In the genomic region with DNA sequence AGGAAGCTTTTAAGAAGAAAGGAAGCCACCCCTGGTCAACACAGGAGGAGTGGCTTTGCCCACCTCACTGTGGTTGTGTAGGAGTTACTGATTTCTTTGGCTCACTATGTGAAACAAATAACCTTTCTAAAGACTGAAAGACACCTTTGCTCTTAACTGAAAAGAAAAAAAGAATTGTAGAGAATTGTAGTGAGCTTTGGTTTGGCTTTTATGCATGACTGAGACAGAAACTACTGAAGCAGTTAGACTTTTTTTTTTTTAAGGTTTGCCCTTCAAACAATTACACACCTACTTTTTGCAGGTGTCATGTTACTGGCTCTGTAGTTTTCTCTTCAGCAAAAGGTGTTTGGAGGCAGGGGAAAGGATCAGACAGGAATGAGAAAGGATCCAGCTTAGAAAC, we compare ENCODE assay signal across 28 mouse cellular contexts. TPM values are rescaled to one million over a fixed set of nuclear protein-coding genes. Genes with fewer than 3 reads are reported as not detected.
DNase-seq lines count a peak whose midpoint lies in the region; ATAC-seq and TF ChIP-seq lines count a peak whose summit lies in the region.
"Had no signal": no experiment of that assay in that cellular context is flagged by ENCODE, and none has a peak within 500 bp of the region (broad histone marks: within the 10 kb centered on the region; RNA-seq: fewer than 3 reads in every experiment).

No protein-coding gene starts in this region.

- TF ChIP-seq CTCF in kidney, adult 2 months (conservative IDR thresholded peaks at IDR 0.05; ENCODE audit: insufficient read depth, insufficient read length, low read depth, low read length) = no peak
- TF ChIP-seq CTCF in intestine, postnatal 0 days (IDR thresholded peaks at IDR 0.05; ENCODE audit: low read depth) = no peak

- H3K4me1 ChIP-seq in kidney, adult 2 months (ENCODE audit: control insufficient read depth, insufficient read depth, low read length) = peaks cover 31% of the 10 kb centered on the region
- peaks cover 16% of the 10 kb centered on the region for H3K4me1 ChIP-seq in kidney, embryonic 15.5 days
- H3K4me1 ChIP-seq in kidney, embryonic 14.5 days (ENCODE audit: control insufficient read depth, insufficient read depth, low read length) = 0 out of 2 replicates have a peak, but pooled peaks cover 2% of the 10 kb centered on the region
- H3K4me1 ChIP-seq in intestine, postnatal 0 days (replicated peaks; ENCODE audit: control insufficient read depth, insufficient read depth, low read length) = no peaks in the 10 kb centered on the region; the same call in 1 of the 2 replicates
- H3K4me1 ChIP-seq in forebrain, embryonic 12.5 days = no peaks in the 10 kb centered on the region
- H3K4me1 ChIP-seq in heart, embryonic 10.5 days = no peaks in the 10 kb centered on the region
- H3K4me1 ChIP-seq: embryonic facial prominence, embryonic 12.5 days; embryonic facial prominence, embryonic 15.5 days; forebrain, embryonic 15.5 days; heart, embryonic 13.5 days had no signal

- no peak overlapping the region for H3K9ac ChIP-seq in kidney, embryonic 15.5 days
- no peak overlapping the region for H3K9ac ChIP-seq in kidney, embryonic 14.5 days (ENCODE audit: low read depth, low read length)
- no peak overlapping the region for H3K9ac ChIP-seq in intestine, postnatal 0 days (ENCODE audit: low read depth, low read length)
- no peak overlapping the region for H3K9ac ChIP-seq in forebrain, embryonic 12.5 days
- H3K9ac ChIP-seq: embryonic facial prominence, embryonic 12.5 days; embryonic facial prominence, embryonic 15.5 days; forebrain, embryonic 15.5 days; heart, embryonic 13.5 days; hindbrain, embryonic 14.5 days had no signal

- no peaks in the 10 kb centered on the region for H3K9me3 ChIP-seq in kidney, embryonic 15.5 days (replicated peaks)
- H3K9me3 ChIP-seq in kidney, embryonic 14.5 days (ENCODE audit: control insufficient read depth, low read length) = no peaks in the 10 kb centered on the region
- no peaks in the 10 kb centered on the region for H3K9me3 ChIP-seq in intestine, postnatal 0 days (ENCODE audit: control insufficient read depth)
- H3K9me3 ChIP-seq in forebrain, embryonic 12.5 days = no peaks in the 10 kb centered on the region
- no peaks in the 10 kb centered on the region for H3K9me3 ChIP-seq in heart, embryonic 10.5 days
- H3K9me3 ChIP-seq: embryonic facial prominence, embryonic 12.5 days; embryonic facial prominence, embryonic 15.5 days; forebrain, embryonic 15.5 days; heart, embryonic 13.5 days had no signal

- no peak for TF ChIP-seq POLR2A in kidney, adult 2 months (IDR thresholded peaks at IDR 0.05; ENCODE audit: low read depth, low read length)

- H3K4me2 ChIP-seq in kidney, embryonic 15.5 days = no peak overlapping the region
- no peak overlapping the region for H3K4me2 ChIP-seq in kidney, embryonic 14.5 days (replicated peaks; ENCODE audit: low read depth, low read length)
- 0 out of 2 replicates have a peak overlapping the region, but pooled peaks have one; percentile 13 for H3K4me2 ChIP-seq in intestine, postnatal 0 days (replicated peaks; ENCODE audit: low read depth)
- no peak overlapping the region for H3K4me2 ChIP-seq in forebrain, embryonic 12.5 days
- H3K4me2 ChIP-seq: embryonic facial prominence, embryonic 12.5 days; embryonic facial prominence, embryonic 15.5 days; forebrain, embryonic 15.5 days; heart, embryonic 13.5 days; hindbrain, embryonic 14.5 days had no signal

- no peak for ATAC-seq in kidney, embryonic 15.5 days (replicated peaks; ENCODE audit: low FRiP score)
- ATAC-seq in kidney, embryonic 14.5 days (ENCODE audit: low FRiP score, low TSS enrichment) = no peak
- ATAC-seq in intestine, postnatal 0 days = no peak
- ATAC-seq in forebrain, embryonic 12.5 days (ENCODE audit: low FRiP score) = no peak
- ATAC-seq: activated CD4-positive, CD25-positive, alpha-beta regulatory T cell, adult 4 months; CD4-positive, CD25-positive, alpha-beta regulatory T cell, adult 4 months; forebrain, embryonic 15.5 days; hindbrain, postnatal 0 days had no signal

- DNase-seq in kidney, adult 2 months = peak; percentile 72
- DNase-seq in kidney, postnatal 4 days = no peak
- DNase-seq in A20 (ENCODE audit: low read depth, low spot score) = peak; percentile 28
- DNase-seq in heart, embryonic 10.5 days (ENCODE audit: low spot score) = no peak
- DNase-seq: adrenal gland, postnatal 10 days; adrenal gland, postnatal 36 days; cerebellum, adult 11 months; cerebellum, adult 2 months; cerebellum, adult 9-11 months; cerebellum, postnatal 25 days; gastrocnemius, postnatal 25 days; heart, adult 18-20 months; heart, postnatal 14 days; heart, postnatal 4 days had no signal

- H3K36me3 ChIP-seq in kidney, adult 2 months (ENCODE audit: control insufficient read depth, insufficient read depth, low read length) = no peaks in the 10 kb centered on the region
- H3K36me3 ChIP-seq in kidney, embryonic 15.5 days = no peaks in the 10 kb centered on the region
- no peaks in the 10 kb centered on the region for H3K36me3 ChIP-seq in kidney, embryonic 14.5 days (ENCODE audit: control insufficient read depth, insufficient read depth, low read length)
- no peaks in the 10 kb centered on the region for H3K36me3 ChIP-seq in intestine, postnatal 0 days (ENCODE audit: control insufficient read depth, insufficient read depth)
- no peaks in the 10 kb centered on the region for H3K36me3 ChIP-seq in forebrain, embryonic 12.5 days (replicated peaks)
- no peaks in the 10 kb centered on the region for H3K36me3 ChIP-seq in heart, embryonic 10.5 days
- H3K36me3 ChIP-seq: embryonic facial prominence, embryonic 12.5 days; embryonic facial prominence, embryonic 15.5 days; forebrain, embryonic 15.5 days; heart, embryonic 13.5 days had no signal

- peak overlapping the region; percentile 95 for H3K27ac ChIP-seq in kidney, adult 2 months (ENCODE audit: insufficient read depth, low read depth, low read length)
- peak overlapping the region; percentile 49; the same call in 1 of the 2 replicates for H3K27ac ChIP-seq in kidney, embryonic 15.5 days
- H3K27ac ChIP-seq in kidney, embryonic 14.5 days (ENCODE audit: low read depth, low read length) = no peak overlapping the region; the same call in 1 of the 2 replicates
- H3K27ac ChIP-seq in intestine, postnatal 0 days (ENCODE audit: low read depth, low read length) = no peak overlapping the region
- no peak overlapping the region for H3K27ac ChIP-seq in forebrain, embryonic 12.5 days
- no peak overlapping the region for H3K27ac ChIP-seq in heart, embryonic 10.5 days
- H3K27ac ChIP-seq: embryonic facial prominence, embryonic 12.5 days; embryonic facial prominence, embryonic 15.5 days; forebrain, embryonic 15.5 days; heart, embryonic 13.5 days; hindbrain, embryonic 14.5 days; hindbrain, postnatal 0 days had no signal

- H3K4me3 ChIP-seq in kidney, adult 2 months (ENCODE audit: insufficient read depth, low read depth, low read length) = no peak overlapping the region
- H3K4me3 ChIP-seq in kidney, embryonic 15.5 days (replicated peaks) = no peak overlapping the region
- no peak overlapping the region for H3K4me3 ChIP-seq in kidney, embryonic 14.5 days (ENCODE audit: low read length)
- H3K4me3 ChIP-seq in intestine, postnatal 0 days (ENCODE audit: low read depth, low read length) = no peak overlapping the region
- H3K4me3 ChIP-seq in forebrain, embryonic 12.5 days (replicated peaks) = no peak overlapping the region
- no peak overlapping the region for H3K4me3 ChIP-seq in heart, embryonic 10.5 days
- H3K4me3 ChIP-seq: embryonic facial prominence, embryonic 12.5 days; embryonic facial prominence, embryonic 15.5 days; forebrain, embryonic 15.5 days; heart, embryonic 13.5 days had no signal

- H3K27me3 ChIP-seq in kidney, adult 2 months (replicated peaks; ENCODE audit: control insufficient read depth, insufficient read depth, low read length) = no peaks in the 10 kb centered on the region
- H3K27me3 ChIP-seq in kidney, embryonic 15.5 days = no peaks in the 10 kb centered on the region
- no peaks in the 10 kb centered on the region for H3K27me3 ChIP-seq in kidney, embryonic 14.5 days (ENCODE audit: control insufficient read depth, insufficient read depth, low read length)
- H3K27me3 ChIP-seq in intestine, postnatal 0 days (replicated peaks; ENCODE audit: control insufficient read depth, insufficient read depth, low read length) = no peaks in the 10 kb centered on the region
- no peaks in the 10 kb centered on the region for H3K27me3 ChIP-seq in forebrain, embryonic 12.5 days
- no peaks in the 10 kb centered on the region for H3K27me3 ChIP-seq in heart, embryonic 10.5 days (ENCODE audit: insufficient read depth, poor library complexity, severe bottlenecking)
- H3K27me3 ChIP-seq: embryonic facial prominence, embryonic 12.5 days; embryonic facial prominence, embryonic 15.5 days; forebrain, embryonic 15.5 days; heart, embryonic 13.5 days had no signal

RNA-seq across cellular contexts. Expression of a gene that starts 5.2 kb away (rescaled TPM):
- polyA plus RNA-seq in kidney, adult 2 months (2012; rRNA removed) = 1.5 and 1.7 TPM in 2 replicates
- 5.0 and 6.6 TPM in 2 replicates for polyA plus RNA-seq in kidney, embryonic 15.5 days (2015; fragmentation: Nextera tagmentation; extraction: Ambion mirVana)
- polyA plus RNA-seq in kidney, embryonic 14.5 days (2014; fragmentation: Nextera tagmentation; extraction: Ambion mirVana) = 4.6 and 7.1 TPM in 2 replicates
- 1.1 TPM in 2 replicates for polyA plus RNA-seq in intestine, postnatal 0 days (2015; fragmentation: Nextera tagmentation; extraction: Ambion mirVana)
- polyA plus RNA-seq in forebrain, embryonic 12.5 days (2016; fragmentation: Nextera tagmentation; extraction: Ambion mirVana) = 0.09 and 0.10 TPM in 2 replicates
- not detected in 2 replicates for polyA plus RNA-seq in heart, embryonic 10.5 days (2016; fragmentation: Nextera tagmentation; extraction: Ambion mirVana)
- polyA plus RNA-seq: activated CD4-positive, CD25-positive, alpha-beta regulatory T cell, adult 4 months; C2C12; CD4-positive, CD25-positive, alpha-beta regulatory T cell, adult 4 months; forebrain, embryonic 11.5 days; forebrain, embryonic 15.5 days; heart, embryonic 13.5 days had no signal

Comparison
In these comparisons a context has a peak if more than half of its experiments do, and no peak if none do; other contexts are left out.
1. DNase-seq: peak in kidney, adult 2 months (single experiment) and A20 (single experiment); none in kidney, postnatal 4 days (0 of 2) and heart, embryonic 10.5 days (single experiment).
2. H3K27ac ChIP-seq: peak in kidney, adult 2 months (single experiment) and kidney, embryonic 15.5 days (single experiment); none in kidney, embryonic 14.5 days (single experiment), intestine, postnatal 0 days (single experiment), forebrain, embryonic 12.5 days (single experiment) and heart, embryonic 10.5 days (single experiment).